Mouse (Mus musculus): ENCODE measurements around the gene Sirt2.

DNA sequence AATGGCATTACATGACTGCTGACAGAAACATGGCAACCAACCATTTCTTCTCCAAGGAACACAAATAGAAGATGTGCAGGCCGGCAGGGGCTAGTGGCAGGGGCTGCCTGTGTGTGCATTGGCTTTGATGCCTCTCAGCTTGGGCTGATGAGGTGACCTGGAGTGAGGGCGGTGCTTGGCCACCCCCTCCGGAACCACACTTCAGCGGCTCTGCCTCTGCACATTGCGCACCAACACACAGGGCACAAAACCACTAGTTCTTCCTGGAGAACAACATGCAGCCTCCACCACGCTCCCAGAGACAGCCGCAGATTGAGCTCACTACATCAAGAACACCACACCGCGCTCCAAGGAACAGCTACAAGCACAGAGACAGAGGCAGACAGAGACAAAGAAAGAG lies 49.7 kb downstream of the Sirt2 start:
- no peak for TF ChIP-seq CTCF (IDR thresholded peaks at IDR 0.05; ENCODE audit: borderline replicate concordance, insufficient read depth, low read depth, low read length)
- no peak for TF ChIP-seq POLR2A (IDR thresholded peaks at IDR 0.05; ENCODE audit: borderline replicate concordance, insufficient read depth, low read length)

Data from cerebellum, adult 2 months (tissue).